Mouse (Mus musculus) intestine, embryonic 16.5 days (tissue): ENCODE measurements around the gene Hcn1. TPM values are rescaled to one million over a fixed set of nuclear protein-coding genes. Genes with fewer than 3 reads are reported as not detected.
A peak's percentile ranks its signal among the peaks of the same experiment; 100 is the strongest.

Experiments
- ATAC-seq: fragments of 200-750 bp; cut with Nextera tagmentation; 2 replicates; pipeline ENCODE4 v1.8.0; 2017; ENCODE audit warnings: moderate TSS enrichment, moderate library complexity
- H3K27ac ChIP-seq: fragments of 300-500 bp; sonication (generic); 2 replicates; pipeline ENCODE4 v1.5.1; 2014; ENCODE audit warnings: mild to moderate bottlenecking, low read length
- H3K27me3 ChIP-seq: fragments of 300-500 bp; sonication (generic); replicated peaks from 2 replicates; pipeline ENCODE4 v1.6.1; 2014; ENCODE audit warnings: low read length, control low read depth, mixed read lengths; ENCODE audit not compliant: control insufficient read depth, insufficient read depth
- H3K36me3 ChIP-seq: fragments of 300-500 bp; sonication (generic); 2 replicates; pipeline ENCODE4 v1.6.1; 2014; ENCODE audit warnings: low read length, control low read depth; ENCODE audit not compliant: control insufficient read depth, insufficient read depth
- H3K4me1 ChIP-seq: fragments of 300-500 bp; sonication (generic); 2 replicates; pipeline ENCODE4 v1.6.1; 2014; ENCODE audit warnings: low read length, control low read depth, mixed read lengths; ENCODE audit not compliant: control insufficient read depth, insufficient read depth
- H3K4me2 ChIP-seq: fragments of 300-500 bp; sonication (generic); 2 replicates; pipeline ENCODE4 v1.6.1; 2014; ENCODE audit warnings: low read depth, low read length, control low read depth
- H3K4me3 ChIP-seq: fragments of 300-500 bp; sonication (generic); 2 replicates; pipeline ENCODE4 v1.5.1; 2014; ENCODE audit warnings: mild to moderate bottlenecking, low read length
- H3K9ac ChIP-seq: fragments of 300-500 bp; sonication (generic); 2 replicates; pipeline ENCODE4 v1.6.1; 2014; ENCODE audit warnings: low read depth, low read length
- H3K9me3 ChIP-seq: fragments of 300-500 bp; sonication (generic); 2 replicates; pipeline ENCODE4 v1.6.1; 2016; ENCODE audit warnings: low read length, control low read depth; ENCODE audit not compliant: control insufficient read depth
- WGBS: fragments of 180-500 bp; shearing (Covaris S2); extraction: QIAGEN DNeasy Blood & Tissue Kit; methylation state at CpG from one replicate; pipeline ENCODE4 v1.1.7; 2014; 5-methylcytosine and 5-hydroxymethylcytosine counted together
- polyA plus RNA-seq: library from polyadenylated mRNA; unstranded; fragments of >200 nt; fragmentation: Nextera tagmentation; extraction: Ambion mirVana; gene quantifications from 2 replicates; pipeline ENCODE4 v1.2.1, GENCODE M21; 2015

The Hcn1 gene
- polyA plus RNA-seq, 1 experiment from 2014 or later, result 0.02 TPM

DNA sequence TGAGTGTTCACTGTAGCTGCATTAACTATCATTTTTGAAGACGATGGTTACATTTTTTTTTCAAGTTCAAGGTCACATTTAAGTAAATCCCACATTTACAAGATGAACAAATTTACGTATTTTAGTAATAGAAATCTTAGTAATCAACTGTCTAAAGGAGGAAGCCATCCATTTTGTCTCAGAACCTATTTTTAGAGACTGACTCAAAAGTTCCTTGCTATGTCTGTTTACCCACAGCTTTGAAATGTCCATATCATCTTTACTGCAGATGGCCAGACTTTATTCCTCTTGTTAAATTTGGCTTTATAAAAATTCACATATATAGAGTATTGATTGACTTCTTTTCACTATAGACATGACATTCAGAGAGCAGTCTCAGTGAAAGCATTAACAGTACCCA lies 126.3 kb downstream of the Hcn1 start:
- Histone ChIP-seq H3K4me3 (no peak overlapping the region), H3K36me3 (no peaks in the 10 kb centered on the region), H3K9ac (no peak overlapping the region), H3K27ac (no peak overlapping the region), H3K27me3 (no peaks in the 10 kb centered on the region), H3K9me3 (no peaks in the 10 kb centered on the region), H3K4me2 (no peak overlapping the region), H3K4me1 (no peaks in the 10 kb centered on the region)
- 76% methylated on average over 2 of the region's 2 CpGs for WGBS
- ATAC-seq, result no peak

DNA sequence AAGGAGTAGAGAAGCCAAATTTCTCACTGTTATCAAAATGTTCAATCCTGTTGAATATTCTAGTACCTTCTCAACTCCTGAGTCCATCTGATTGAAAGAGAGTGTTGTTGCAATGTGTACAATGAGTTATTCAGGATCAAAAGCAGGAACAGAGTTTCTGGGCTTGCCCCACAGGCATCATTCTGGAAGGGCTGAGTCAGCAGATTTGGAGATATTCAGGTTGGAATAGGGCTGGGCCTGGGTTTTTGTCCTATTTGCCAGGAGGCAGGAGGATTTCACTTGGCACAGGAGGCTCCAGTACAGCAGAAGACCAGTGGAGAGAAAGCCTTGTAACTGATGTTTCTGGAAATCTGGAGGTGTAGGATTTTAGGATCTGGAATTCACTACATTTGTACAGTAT lies 130.6 kb downstream of the Hcn1 start:
- Histone ChIP-seq H3K27me3 (no peaks in the 10 kb centered on the region), H3K4me3 (no peak overlapping the region), H3K4me2 (no peak overlapping the region), H3K9me3 (no peaks in the 10 kb centered on the region), H3K36me3 (no peaks in the 10 kb centered on the region), H3K4me1 (no peaks in the 10 kb centered on the region), H3K27ac (no peak overlapping the region), H3K9ac (no peak overlapping the region)
- no peak for ATAC-seq

DNA sequence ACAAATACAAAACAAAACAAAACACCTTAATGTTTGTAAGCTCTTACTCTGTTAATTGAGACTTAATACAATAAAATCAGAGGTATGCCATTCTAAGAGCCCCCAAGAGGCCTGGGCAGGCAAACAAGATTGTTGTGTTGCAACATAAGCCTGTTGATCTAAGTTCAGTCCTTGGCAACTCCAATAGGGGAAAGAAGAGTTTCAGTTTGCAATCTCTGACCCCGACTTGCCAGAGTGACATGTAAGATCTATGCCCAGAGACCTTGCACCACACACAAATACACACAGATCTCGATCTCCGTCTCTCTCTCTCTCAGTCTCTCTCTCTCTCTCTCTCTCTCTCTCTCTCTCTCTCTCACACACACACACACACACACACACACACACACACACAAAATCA lies 142.3 kb downstream of the Hcn1 start:
- Histone ChIP-seq H3K9ac (no peak overlapping the region), H3K27ac (no peak overlapping the region)
- 77% methylated on average over 3 of the region's 3 CpGs for WGBS

DNA sequence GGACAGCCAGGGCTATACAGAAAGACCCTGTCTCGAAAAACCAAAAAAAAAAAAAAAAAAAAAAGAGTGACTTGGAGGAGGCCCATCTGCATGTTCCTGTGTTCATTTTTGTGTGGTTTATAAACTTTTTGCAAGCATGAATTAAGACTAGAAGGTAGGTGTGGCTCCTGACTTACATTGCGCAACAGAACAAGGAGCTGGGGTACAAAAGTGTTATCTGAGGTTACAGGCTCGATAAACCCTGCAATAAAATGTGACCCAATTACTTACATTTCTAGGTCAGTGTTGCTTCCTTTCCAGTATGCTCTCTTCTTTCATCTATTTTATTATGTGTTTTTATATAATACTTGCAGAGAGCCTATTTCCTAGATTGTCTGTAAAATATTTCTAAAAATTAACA lies 143.1 kb downstream of the Hcn1 start:
- no peak overlapping the region for H3K4me3 ChIP-seq
- no peaks in the 10 kb centered on the region for H3K4me1 ChIP-seq
- H3K36me3 ChIP-seq, result no peaks in the 10 kb centered on the region
- H3K4me2 ChIP-seq, result no peak overlapping the region
- WGBS, result 80% methylated on average over 3 of the region's 3 CpGs
- no peak overlapping the region for H3K9ac ChIP-seq
- H3K9me3 ChIP-seq, result no peaks in the 10 kb centered on the region
- no peak overlapping the region for H3K27ac ChIP-seq
- ATAC-seq, result peak; percentile 94
- no peaks in the 10 kb centered on the region for H3K27me3 ChIP-seq

More for the DNA sequence above, 142.3 kb downstream of the Hcn1 start:
- Histone ChIP-seq H3K36me3 (no peaks in the 10 kb centered on the region), H3K4me1 (no peaks in the 10 kb centered on the region), H3K4me2 (no peak overlapping the region), H3K9me3 (no peaks in the 10 kb centered on the region), H3K4me3 (no peak overlapping the region), H3K27me3 (no peaks in the 10 kb centered on the region)
- ATAC-seq, result no peak

DNA sequence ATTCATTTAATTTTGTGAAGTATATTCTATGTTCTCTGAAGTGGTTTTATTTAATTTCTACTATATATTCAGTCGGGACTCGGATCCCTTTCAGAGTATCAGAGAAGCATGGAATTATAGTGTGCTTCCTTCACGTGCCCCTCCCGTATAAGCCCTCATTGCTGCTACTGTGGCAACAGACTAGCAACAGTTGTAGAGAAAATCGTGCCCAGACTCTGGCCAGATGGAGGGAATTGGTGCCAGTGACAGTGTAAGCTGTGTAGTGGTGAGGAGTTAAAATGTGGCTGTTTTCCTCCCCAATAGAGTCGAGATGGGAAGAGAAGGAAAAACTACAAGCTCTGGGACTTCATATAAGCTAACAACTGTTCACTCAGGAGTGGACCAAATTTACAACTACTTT lies 163.4 kb downstream of the Hcn1 start:
- H3K9me3 ChIP-seq, result no peaks in the 10 kb centered on the region
- no peaks in the 10 kb centered on the region for H3K27me3 ChIP-seq
- H3K4me1 ChIP-seq, result no peaks in the 10 kb centered on the region
- no peak overlapping the region for H3K4me2 ChIP-seq
- WGBS, result 74% methylated on average over 6 of the region's 6 CpGs
- no peak overlapping the region for H3K27ac ChIP-seq
- ATAC-seq, result no peak
- H3K4me3 ChIP-seq, result no peak overlapping the region
- no peak overlapping the region for H3K9ac ChIP-seq
- no peaks in the 10 kb centered on the region for H3K36me3 ChIP-seq

DNA sequence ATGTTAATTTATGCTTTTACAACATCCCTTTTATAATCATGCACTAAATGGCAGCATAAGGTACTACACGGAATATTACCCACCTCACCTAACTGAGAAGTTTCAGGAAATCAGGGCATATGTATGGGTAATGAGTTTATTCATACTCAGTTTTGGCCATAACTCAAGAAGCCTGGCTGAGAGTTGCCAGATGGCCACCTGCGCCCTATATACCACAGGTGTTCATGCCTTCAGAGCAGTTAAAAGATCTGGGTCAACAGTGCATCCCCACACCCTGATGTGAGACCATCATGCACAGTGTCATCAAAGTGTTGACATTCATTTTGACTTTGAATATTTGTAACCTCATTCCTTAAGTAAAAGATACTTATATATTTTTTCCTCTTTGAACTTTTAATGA lies 183.3 kb downstream of the Hcn1 start:
- no peaks in the 10 kb centered on the region for H3K36me3 ChIP-seq
- H3K4me1 ChIP-seq, result no peaks in the 10 kb centered on the region
- H3K27ac ChIP-seq, result no peak overlapping the region
- H3K27me3 ChIP-seq, result no peaks in the 10 kb centered on the region
- 85% methylated on average over 2 of the region's 2 CpGs for WGBS
- H3K4me3 ChIP-seq, result no peak overlapping the region
- no peak overlapping the region for H3K4me2 ChIP-seq
- no peaks in the 10 kb centered on the region for H3K9me3 ChIP-seq
- no peak for ATAC-seq
- no peak overlapping the region for H3K9ac ChIP-seq

DNA sequence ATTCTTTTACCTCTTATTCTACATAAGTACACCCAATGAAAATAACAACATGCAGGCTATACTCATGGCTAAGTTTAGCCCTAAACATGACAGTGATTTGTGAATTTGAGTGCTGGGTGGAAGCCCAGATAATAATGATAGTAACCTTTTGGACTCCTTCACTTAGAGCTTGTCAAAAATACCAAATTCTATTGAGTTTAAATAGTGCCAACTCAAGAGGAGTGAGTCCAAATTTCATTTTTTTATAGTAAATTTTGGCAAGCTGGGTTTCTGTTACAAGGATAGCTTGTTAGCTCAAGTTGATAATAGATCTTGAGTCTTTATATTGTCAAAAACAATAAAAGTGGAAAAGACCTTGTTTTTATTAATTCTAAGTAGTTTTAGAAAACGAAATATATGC lies 190.7 kb downstream of the Hcn1 start:
- H3K9ac ChIP-seq, result no peak overlapping the region
- no peaks in the 10 kb centered on the region for H3K9me3 ChIP-seq
- no peaks in the 10 kb centered on the region for H3K36me3 ChIP-seq
- H3K27ac ChIP-seq, result no peak overlapping the region
- H3K4me2 ChIP-seq, result no peak overlapping the region
- no peaks in the 10 kb centered on the region for H3K4me1 ChIP-seq
- WGBS, result 67% methylated on average over 1 of the region's 1 CpGs
- no peak overlapping the region for H3K4me3 ChIP-seq
- H3K27me3 ChIP-seq, result no peaks in the 10 kb centered on the region
- no peak for ATAC-seq

DNA sequence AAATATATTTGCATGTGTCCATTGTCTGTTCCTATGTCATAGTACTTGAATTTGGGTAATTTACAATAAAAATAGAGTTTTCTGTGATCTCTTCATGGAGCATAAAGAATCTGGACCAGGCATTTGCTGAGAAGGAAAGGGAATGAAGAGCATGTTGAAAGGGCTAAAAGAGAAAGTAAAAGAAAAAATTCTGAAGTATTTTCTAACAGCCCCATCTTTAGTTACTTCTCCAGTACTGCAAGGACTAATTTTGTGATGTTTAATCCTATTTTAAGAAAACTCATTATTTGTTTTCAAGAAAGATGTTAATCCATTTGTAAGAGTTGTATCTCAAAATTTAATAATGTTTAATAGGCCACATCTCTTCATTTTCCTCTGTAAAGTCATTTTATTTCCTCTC lies 198.9 kb downstream of the Hcn1 start:
- no peak for ATAC-seq
- H3K36me3 ChIP-seq, result no peaks in the 10 kb centered on the region
- no peak overlapping the region for H3K4me3 ChIP-seq
- H3K4me2 ChIP-seq, result no peak overlapping the region
- H3K27ac ChIP-seq, result no peak overlapping the region
- no peaks in the 10 kb centered on the region for H3K4me1 ChIP-seq
- H3K9me3 ChIP-seq, result no peaks in the 10 kb centered on the region
- no peaks in the 10 kb centered on the region for H3K27me3 ChIP-seq
- no peak overlapping the region for H3K9ac ChIP-seq

DNA sequence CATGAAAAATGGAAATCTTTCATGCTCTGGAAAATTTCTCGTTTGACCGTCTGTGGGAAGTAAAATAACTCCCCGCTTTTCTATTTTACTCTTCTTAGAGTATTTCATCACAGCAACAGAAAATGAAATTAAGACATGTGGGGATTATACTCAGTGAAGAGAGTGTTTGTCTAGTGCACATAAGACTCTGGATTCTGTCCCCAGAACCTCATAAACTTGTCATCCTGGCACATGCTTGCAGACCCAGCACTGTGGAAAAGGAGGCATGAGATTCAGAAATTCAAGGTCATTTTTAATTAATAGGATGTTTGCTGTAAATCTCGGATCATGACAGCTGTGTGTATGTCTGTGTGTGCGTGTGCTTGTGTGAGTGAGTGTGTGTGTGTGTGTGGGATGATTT lies 225.5 kb downstream of the Hcn1 start:
- ATAC-seq, result no peak
- 70% methylated on average over 5 of the region's 5 CpGs for WGBS
- Histone ChIP-seq H3K9ac (no peak overlapping the region), H3K4me3 (no peak overlapping the region), H3K4me1 (no peaks in the 10 kb centered on the region), H3K4me2 (no peak overlapping the region), H3K27me3 (no peaks in the 10 kb centered on the region), H3K9me3 (no peaks in the 10 kb centered on the region), H3K27ac (no peak overlapping the region), H3K36me3 (no peaks in the 10 kb centered on the region)

DNA sequence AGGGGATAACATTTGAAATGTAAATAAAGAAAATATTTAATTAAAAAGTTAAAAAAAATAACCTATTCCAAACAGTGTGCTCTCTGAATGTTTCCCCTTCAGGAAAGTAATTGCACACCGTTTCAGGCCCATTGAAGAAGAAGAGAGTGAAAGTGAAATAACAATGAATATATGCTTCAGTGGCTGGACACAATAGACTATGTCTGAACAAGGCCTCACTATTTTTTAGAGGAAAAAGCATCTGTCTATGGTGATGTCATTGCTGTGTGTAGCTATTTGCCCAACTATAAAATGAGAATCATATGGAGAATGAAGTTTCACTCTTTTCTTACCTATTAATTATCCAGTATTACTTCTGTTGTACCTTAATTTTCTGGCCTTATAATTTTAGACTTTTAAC lies 234.5 kb downstream of the Hcn1 start:
- 72% methylated on average over 1 of the region's 1 CpGs for WGBS
- no peaks in the 10 kb centered on the region for H3K27me3 ChIP-seq
- no peak for ATAC-seq

More for the DNA sequence above, 234.5 kb downstream of the Hcn1 start:
- no peaks in the 10 kb centered on the region for H3K4me1 ChIP-seq
- no peak overlapping the region for H3K27ac ChIP-seq
- no peak overlapping the region for H3K9ac ChIP-seq
- H3K36me3 ChIP-seq, result no peaks in the 10 kb centered on the region
- H3K9me3 ChIP-seq, result no peaks in the 10 kb centered on the region
- H3K4me2 ChIP-seq, result no peak overlapping the region
- no peak overlapping the region for H3K4me3 ChIP-seq
